ENCODE assay signal across 25 mouse cellular contexts in genomic region chr11:114854581-114854980, GRCm38 (mm10). TPM values are rescaled to one million over a fixed set of nuclear protein-coding genes. Genes with fewer than 3 reads are reported as not detected.
DNase-seq lines count a peak whose midpoint lies in the region; ATAC-seq and TF ChIP-seq lines count a peak whose summit lies in the region.
"Had no signal": no experiment of that assay in that cellular context is flagged by ENCODE, and none has a peak within 500 bp of the region (broad histone marks: within the 10 kb centered on the region; RNA-seq: fewer than 3 reads in every experiment).

No protein-coding gene starts in this region.

- no peaks in the 10 kb centered on the region for H3K9me3 ChIP-seq in kidney, embryonic 14.5 days (ENCODE audit: control insufficient read depth, low read length)
- H3K9me3 ChIP-seq in lung, embryonic 14.5 days (ENCODE audit: low read depth, low read length) = no peaks in the 10 kb centered on the region
- no peaks in the 10 kb centered on the region for H3K9me3 ChIP-seq in stomach, postnatal 0 days (ENCODE audit: control insufficient read depth, low read length)
- H3K9me3 ChIP-seq: embryonic facial prominence, embryonic 15.5 days; heart, embryonic 12.5 days; hindbrain, embryonic 12.5 days; midbrain, embryonic 15.5 days had no signal

- no peak for TF ChIP-seq CTCF in cerebellum, adult 2 months (IDR thresholded peaks at IDR 0.05; ENCODE audit: borderline replicate concordance, insufficient read depth, low read depth, low read length)
- no peak for TF ChIP-seq CTCF in lung, embryonic 14.5 days (IDR thresholded peaks at IDR 0.05; ENCODE audit: low read depth)
- TF ChIP-seq CTCF in stomach, postnatal 0 days (IDR thresholded peaks at IDR 0.05; ENCODE audit: low read depth) = no peak

- DNase-seq in cerebellum, adult 2 months = peak in 1 of 2 experiments; percentile 37
- DNase-seq in cerebellum, adult 9-11 months = no peak
- no peak for DNase-seq in kidney, postnatal 10 days
- DNase-seq in lung, embryonic 14.5 days = no peak
- no peak for DNase-seq in lung, postnatal 25 days (ENCODE audit: low spot score)
- no peak for DNase-seq in stomach, postnatal 0 days (ENCODE audit: low spot score)
- DNase-seq: adrenal gland, postnatal 10 days; cerebellum, postnatal 14 days; embryo, embryonic 11 days; heart, postnatal 10 days; liver; lung, adult 2 months; lung, postnatal 36 days; thymus, adult 18-20 months; thymus, postnatal 4 days had no signal

- peak overlapping the region; percentile 92 for H3K4me2 ChIP-seq in kidney, embryonic 14.5 days (replicated peaks; ENCODE audit: low read depth, low read length)
- H3K4me2 ChIP-seq in lung, embryonic 14.5 days = peak overlapping the region; percentile 99; the same call in 1 of the 2 replicates
- H3K4me2 ChIP-seq in stomach, postnatal 0 days (replicated peaks; ENCODE audit: low read depth) = no peak overlapping the region
- H3K4me2 ChIP-seq: embryonic facial prominence, embryonic 15.5 days; heart, embryonic 12.5 days; hindbrain, embryonic 12.5 days; midbrain, embryonic 15.5 days had no signal

- H3K27ac ChIP-seq in cerebellum, adult 2 months (ENCODE audit: insufficient read depth, low read length) = peak overlapping the region; percentile 8
- no peak overlapping the region for H3K27ac ChIP-seq in kidney, embryonic 14.5 days (ENCODE audit: low read depth, low read length)
- H3K27ac ChIP-seq in lung, embryonic 14.5 days (ENCODE audit: low read depth) = no peak overlapping the region
- no peak overlapping the region for H3K27ac ChIP-seq in stomach, postnatal 0 days (replicated peaks)
- H3K27ac ChIP-seq: embryonic facial prominence, embryonic 15.5 days; hindbrain, embryonic 12.5 days; left cerebral cortex, adult 2 months; midbrain, embryonic 15.5 days had no signal

- no peaks in the 10 kb centered on the region for H3K36me3 ChIP-seq in kidney, embryonic 14.5 days (ENCODE audit: control insufficient read depth, insufficient read depth, low read length)
- no peaks in the 10 kb centered on the region for H3K36me3 ChIP-seq in lung, embryonic 14.5 days (ENCODE audit: insufficient read depth)
- no peaks in the 10 kb centered on the region for H3K36me3 ChIP-seq in stomach, postnatal 0 days (ENCODE audit: control insufficient read depth, insufficient read depth, low read length)
- H3K36me3 ChIP-seq: embryonic facial prominence, embryonic 15.5 days; heart, embryonic 12.5 days; hindbrain, embryonic 12.5 days; midbrain, embryonic 15.5 days had no signal

- peak overlapping the region; percentile 72 for H3K4me3 ChIP-seq in cerebellum, adult 2 months (replicated peaks; ENCODE audit: insufficient read depth, low read depth, low read length)
- no peak overlapping the region for H3K4me3 ChIP-seq in kidney, embryonic 14.5 days (ENCODE audit: low read length)
- H3K4me3 ChIP-seq in lung, embryonic 14.5 days (ENCODE audit: low read depth, low read length) = 0 out of 2 replicates have a peak overlapping the region, but pooled peaks have one; percentile 72
- H3K4me3 ChIP-seq in stomach, postnatal 0 days (ENCODE audit: low read depth, low read length) = no peak overlapping the region
- H3K4me3 ChIP-seq: embryonic facial prominence, embryonic 15.5 days; heart, embryonic 12.5 days; hindbrain, embryonic 12.5 days; left cerebral cortex, adult 2 months; midbrain, embryonic 15.5 days had no signal

- TF ChIP-seq EP300 in stomach, postnatal 0 days (optimal IDR thresholded peaks at IDR 0.05) = no peak

- no peak for ATAC-seq in kidney, embryonic 14.5 days (ENCODE audit: low FRiP score, low TSS enrichment)
- ATAC-seq in lung, embryonic 14.5 days (ENCODE audit: insufficient read depth) = no peak
- ATAC-seq in stomach, postnatal 0 days (ENCODE audit: low FRiP score, low TSS enrichment) = no peak
- ATAC-seq: forebrain, embryonic 14.5 days; intestine, postnatal 0 days; midbrain, embryonic 15.5 days had no signal

- no peaks in the 10 kb centered on the region for H3K27me3 ChIP-seq in cerebellum, adult 2 months (ENCODE audit: control insufficient read depth, insufficient read depth, low read length)
- no peaks in the 10 kb centered on the region for H3K27me3 ChIP-seq in kidney, embryonic 14.5 days (ENCODE audit: control insufficient read depth, insufficient read depth, low read length)
- no peaks in the 10 kb centered on the region for H3K27me3 ChIP-seq in lung, embryonic 14.5 days (ENCODE audit: insufficient read depth, low read length)
- no peaks in the 10 kb centered on the region for H3K27me3 ChIP-seq in stomach, postnatal 0 days (ENCODE audit: control insufficient read depth, insufficient read depth, low read length)
- H3K27me3 ChIP-seq: embryonic facial prominence, embryonic 15.5 days; heart, embryonic 12.5 days had no signal

- H3K4me1 ChIP-seq in cerebellum, adult 2 months (ENCODE audit: control insufficient read depth, insufficient read depth, low read length) = peaks cover 17% of the 10 kb centered on the region
- peaks cover 24% of the 10 kb centered on the region for H3K4me1 ChIP-seq in kidney, embryonic 14.5 days (ENCODE audit: control insufficient read depth, insufficient read depth, low read length)
- no peaks in the 10 kb centered on the region; the same call in 1 of the 2 replicates for H3K4me1 ChIP-seq in lung, embryonic 14.5 days (ENCODE audit: insufficient read depth)
- H3K4me1 ChIP-seq in stomach, postnatal 0 days (replicated peaks; ENCODE audit: control insufficient read depth, insufficient read depth) = peaks cover 3% of the 10 kb centered on the region; the same call in 1 of the 2 replicates

- WGBS in cerebellum, adult 2 months = 14% methylated on average over 6 of the region's 6 CpGs
- 61% methylated on average over 6 of the region's 6 CpGs for WGBS in kidney, embryonic 14.5 days
- 65% methylated on average over 6 of the region's 6 CpGs for WGBS in lung, embryonic 14.5 days
- WGBS in stomach, postnatal 0 days = 57% methylated on average over 6 of the region's 6 CpGs

- no peak for TF ChIP-seq POLR2A in cerebellum, adult 2 months (IDR thresholded peaks at IDR 0.05; ENCODE audit: borderline replicate concordance, insufficient read depth, low read length)

- H3K9ac ChIP-seq in kidney, embryonic 14.5 days (ENCODE audit: low read depth, low read length) = no peak overlapping the region
- H3K9ac ChIP-seq in lung, embryonic 14.5 days = no peak overlapping the region
- H3K9ac ChIP-seq in stomach, postnatal 0 days (ENCODE audit: low read length) = no peak overlapping the region
- H3K9ac ChIP-seq: embryonic facial prominence, embryonic 15.5 days; heart, embryonic 12.5 days; hindbrain, embryonic 12.5 days; midbrain, embryonic 15.5 days had no signal

RNA-seq across cellular contexts. Expression of gene Gprc5c, which starts 3.6 kb away (rescaled TPM):
- 62.9 and 71.8 TPM in 2 replicates for polyA plus RNA-seq in cerebellum, adult 2 months (2012; rRNA removed)
- polyA plus RNA-seq in kidney, embryonic 14.5 days (2014; fragmentation: Nextera tagmentation; extraction: Ambion mirVana) = 49.9 and 105 TPM in 2 replicates
- polyA plus RNA-seq in lung, embryonic 14.5 days (2014; fragmentation: Nextera tagmentation; extraction: Ambion mirVana) = 34.7 and 39.2 TPM in 2 replicates
- polyA plus RNA-seq in stomach, postnatal 0 days (2015; fragmentation: Nextera tagmentation; extraction: Ambion mirVana) = 10.8 and 11.2 TPM in 2 replicates

RNA-seq across cellular contexts. Expression of gene Cd300a, which starts 35.3 kb away (rescaled TPM):
- 5.2 and 6.5 TPM in 2 replicates for polyA plus RNA-seq in cerebellum, adult 2 months (2012; rRNA removed)
- polyA plus RNA-seq in kidney, embryonic 14.5 days (2014; fragmentation: Nextera tagmentation; extraction: Ambion mirVana) = 0.91 and 1.2 TPM in 2 replicates
- 0.75 and 1.7 TPM in 2 replicates for polyA plus RNA-seq in lung, embryonic 14.5 days (2014; fragmentation: Nextera tagmentation; extraction: Ambion mirVana)
- 1.5 and 2.1 TPM in 2 replicates for polyA plus RNA-seq in stomach, postnatal 0 days (2015; fragmentation: Nextera tagmentation; extraction: Ambion mirVana)

RNA-seq across cellular contexts. Expression of gene Gpr142, which starts 55.9 kb away (rescaled TPM):
- 0.29 and 0.64 TPM in 2 replicates for polyA plus RNA-seq in cerebellum, adult 2 months (2012; rRNA removed)
- polyA plus RNA-seq in kidney, embryonic 14.5 days (2014; fragmentation: Nextera tagmentation; extraction: Ambion mirVana) = 0.19 TPM in 1 of 2 replicates, not detected in the other
- polyA plus RNA-seq in lung, embryonic 14.5 days (2014; fragmentation: Nextera tagmentation; extraction: Ambion mirVana) = 0.28 TPM in 1 of 2 replicates, not detected in the other
- polyA plus RNA-seq in stomach, postnatal 0 days (2015; fragmentation: Nextera tagmentation; extraction: Ambion mirVana) = 0.08 TPM in 1 of 2 replicates, not detected in the other
- polyA plus RNA-seq: embryonic facial prominence, embryonic 15.5 days; forebrain, embryonic 14.5 days; heart, embryonic 12.5 days; hindbrain, embryonic 12.5 days; intestine, postnatal 0 days; lung, adult 2 months; midbrain, embryonic 15.5 days; neural tube, embryonic 14.5 days; spleen, adult 2 months had no signal

RNA-seq across cellular contexts. Expression of gene Btbd17, which starts 58.8 kb away (rescaled TPM):
- 78.3 and 81.3 TPM in 2 replicates for polyA plus RNA-seq in cerebellum, adult 2 months (2012; rRNA removed)
- polyA plus RNA-seq in kidney, embryonic 14.5 days (2014; fragmentation: Nextera tagmentation; extraction: Ambion mirVana) = 0.77 and 1.6 TPM in 2 replicates
- polyA plus RNA-seq in lung, embryonic 14.5 days (2014; fragmentation: Nextera tagmentation; extraction: Ambion mirVana) = 0.65 and 1.3 TPM in 2 replicates
- 0.44 and 0.74 TPM in 2 replicates for polyA plus RNA-seq in stomach, postnatal 0 days (2015; fragmentation: Nextera tagmentation; extraction: Ambion mirVana)

Comparison
In these comparisons a context has a peak if more than half of its experiments do, and no peak if none do; other contexts are left out.
1. H3K4me3 ChIP-seq: peak in cerebellum, adult 2 months (single experiment) and lung, embryonic 14.5 days (single experiment); none in kidney, embryonic 14.5 days (single experiment) and stomach, postnatal 0 days (single experiment).